Mouse (Mus musculus): ENCODE results near the gene Lrrc57.

GRCm38 (mm10) chr2:120577799-120578198 is 31.5 kb downstream of the Lrrc57 start:
- TF ChIP-seq CTCF (IDR thresholded peaks at IDR 0.05; ENCODE audit: borderline replicate concordance, extremely low read depth, insufficient read depth, insufficient read length) (no peak), POLR2A (IDR thresholded peaks at IDR 0.05; ENCODE audit: borderline replicate concordance, extremely low read depth, insufficient read depth, insufficient read length, poor library complexity, severe bottlenecking) (no peak)
